Mouse (Mus musculus) frontal cortex, postnatal 14 days (tissue): Measurements from ENCODE around the gene Kat8.
A peak's percentile ranks its signal among the peaks of the same experiment; 100 is the strongest.

ENCODE experiments used
- DNase-seq, 2 experiments: peaks; one replicate each; pipeline ENCODE4 v3.0.0; 2022; ENCODE audit warnings: low spot score in 2 of 2

Kat8 gene

DNA sequence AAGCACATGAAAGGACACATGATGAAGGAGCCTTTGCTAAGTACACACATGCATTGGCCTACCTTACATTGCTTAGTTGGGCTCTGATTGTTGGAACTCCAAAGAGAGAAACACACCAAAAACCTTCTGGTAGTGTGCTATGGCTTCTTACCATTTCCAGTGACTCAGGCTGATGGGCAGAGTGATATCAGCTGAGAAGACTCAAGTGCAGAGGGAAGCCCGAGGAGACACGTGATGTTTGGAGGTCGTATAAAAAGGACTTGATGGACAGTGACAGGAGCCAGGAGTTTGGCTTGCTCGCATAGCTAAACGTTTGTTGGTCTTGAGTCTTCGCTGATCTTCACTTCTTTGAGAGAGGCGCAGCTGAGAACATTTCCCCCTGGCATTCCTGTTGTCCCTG, 14.8 kb upstream of the Kat8 start:
- no peak for DNase-seq

DNA sequence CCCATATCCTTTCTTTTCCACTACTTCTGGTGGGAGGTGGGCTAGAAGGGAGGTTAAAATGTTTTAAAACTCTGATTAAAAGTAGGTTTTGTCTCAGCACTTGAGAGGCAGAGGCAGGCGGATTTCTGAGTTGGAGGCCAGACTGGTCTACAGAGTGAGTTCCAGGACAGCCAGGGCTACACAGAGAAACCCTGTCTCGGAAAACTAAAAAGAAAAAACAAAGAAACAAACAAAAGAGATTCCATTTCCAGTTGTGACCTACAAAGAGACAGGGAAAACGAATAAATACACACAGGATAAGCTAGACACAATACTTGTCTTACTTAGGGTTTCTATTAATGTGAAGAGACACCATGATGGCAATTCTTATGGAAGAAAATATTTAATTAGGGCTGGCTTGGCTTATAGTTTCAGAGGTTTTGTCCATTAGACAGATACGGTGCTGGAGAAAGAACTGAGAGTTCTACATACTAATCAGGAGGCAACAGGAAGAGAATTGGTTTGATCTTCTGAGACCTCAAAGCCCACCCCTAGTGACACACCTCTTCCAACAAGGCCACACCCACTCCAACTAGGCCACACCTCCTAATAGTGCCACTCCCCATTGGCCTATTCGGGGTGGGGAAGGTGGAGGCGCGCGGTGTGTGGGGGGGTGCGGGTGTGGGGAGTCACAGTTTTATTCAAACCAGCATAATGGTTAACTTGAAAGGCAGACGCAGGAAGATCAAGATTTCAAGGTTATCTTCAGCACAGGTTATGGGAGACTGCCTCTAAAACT, 13.9 kb upstream of the Kat8 start:
- no peak for DNase-seq

DNA sequence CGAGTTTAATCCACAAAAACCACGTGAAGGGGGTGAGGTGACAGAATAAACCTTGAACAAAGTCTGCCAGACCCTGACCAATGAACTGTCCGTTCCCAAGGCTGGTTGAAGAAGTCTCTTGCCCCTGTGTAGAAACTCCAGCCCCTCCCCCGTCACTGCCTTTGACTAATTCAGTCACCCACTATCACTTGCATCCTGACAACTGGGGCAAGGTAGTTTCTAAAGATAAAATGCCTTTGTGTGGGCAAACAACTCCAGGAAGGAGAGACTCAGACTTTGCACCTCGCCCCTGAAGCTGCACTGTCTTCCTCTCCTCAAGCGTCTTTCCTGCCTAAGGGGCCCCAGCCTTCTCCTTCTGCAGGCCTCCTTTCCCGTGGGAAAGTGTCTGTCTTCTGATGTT, 12.3 kb upstream of the Kat8 start:
- DNase-seq: no peak

DNA sequence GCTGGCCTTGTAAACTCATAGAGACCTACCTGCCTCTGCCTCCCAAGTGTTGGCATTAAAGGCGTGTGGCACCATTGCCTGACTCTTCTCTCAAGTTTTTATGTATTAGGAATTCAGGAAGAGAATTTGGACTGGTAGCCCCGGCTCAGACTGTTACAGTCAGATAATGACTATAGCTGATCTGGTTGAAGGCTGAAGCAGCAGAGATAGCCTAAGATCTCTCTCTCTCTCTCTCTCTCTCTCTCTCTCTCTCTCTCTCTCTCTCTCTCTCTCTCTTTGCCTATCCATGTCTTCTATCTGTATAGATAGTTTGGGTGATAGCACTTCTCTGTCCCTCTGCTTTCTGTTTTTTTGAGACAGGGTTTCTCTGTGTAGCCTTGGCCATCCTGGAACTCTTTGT, 10.5 kb upstream of the Kat8 start:
- DNase-seq: no peak

GRCm38 (mm10) chr7:127903971-127904796, 8.1 kb upstream of the Kat8 start, which contains the start of gene Bckdk:
Gene Bckdk, plus strand, starts transcription at chr7:127904082.
- peak; percentile 74 to 80 for DNase-seq

GRCm38 (mm10) chr7:127907939-127908338, 4.4 kb upstream of the Kat8 start:
- no peak for DNase-seq

GRCm38 (mm10) chr7:127908656-127909055, 3.7 kb upstream of the Kat8 start:
- no peak for DNase-seq

- DNase-seq: no peak
Observed at GRCm38 (mm10) chr7:127912938-127913337, 622 bp downstream of the Kat8 start.

- DNase-seq: no peak
Observed at GRCm38 (mm10) chr7:127915293-127915692, 3.0 kb downstream of the Kat8 start.

- DNase-seq: no peak
Observed at GRCm38 (mm10) chr7:127918203-127918602, 5.9 kb downstream of the Kat8 start.

DNA sequence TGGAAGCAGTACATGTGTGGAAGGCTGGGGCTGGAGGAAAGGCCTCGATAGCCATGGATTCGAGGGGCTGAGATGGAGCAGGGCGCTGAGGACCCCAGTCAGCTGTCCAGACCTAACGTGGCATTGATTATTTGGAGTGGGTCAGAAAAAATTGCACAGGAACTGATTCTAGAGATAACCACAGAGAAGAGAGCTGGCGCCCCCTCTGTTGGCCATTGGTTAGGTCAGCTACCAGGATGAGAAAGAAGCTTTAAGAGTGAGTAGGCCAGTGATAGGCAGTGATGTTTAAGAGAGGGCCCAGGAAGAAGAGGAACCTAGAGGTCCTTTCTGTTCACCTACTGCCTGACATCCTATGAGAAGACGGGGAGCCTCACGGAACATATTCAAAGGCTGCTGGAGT, 7.0 kb downstream of the Kat8 start:
- no peak for DNase-seq

DNA sequence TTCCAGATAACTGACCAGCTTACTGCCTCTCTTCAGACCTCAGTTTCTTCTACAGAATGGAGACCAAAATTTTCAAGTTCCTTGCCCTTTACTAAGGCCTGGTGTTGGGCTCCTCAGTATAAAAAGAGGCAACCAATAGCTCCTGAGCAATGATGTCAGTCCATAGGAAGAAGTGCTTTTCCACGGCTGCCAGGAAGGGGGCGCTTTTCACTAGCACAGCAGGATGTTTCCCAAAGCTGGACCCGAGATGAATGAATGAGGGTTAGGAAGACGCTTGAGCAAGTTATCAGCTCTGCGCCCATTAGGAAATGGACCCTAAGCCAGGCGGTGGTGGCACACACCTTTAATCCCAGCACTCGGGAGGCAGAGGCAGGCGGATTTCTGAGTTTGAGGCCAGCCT, 9.2 kb downstream of the Kat8 start:
- DNase-seq: no peak

- no peak for DNase-seq
Observed at GRCm38 (mm10) chr7:127922451-127923275, 10.3 kb downstream of the Kat8 start.

DNA sequence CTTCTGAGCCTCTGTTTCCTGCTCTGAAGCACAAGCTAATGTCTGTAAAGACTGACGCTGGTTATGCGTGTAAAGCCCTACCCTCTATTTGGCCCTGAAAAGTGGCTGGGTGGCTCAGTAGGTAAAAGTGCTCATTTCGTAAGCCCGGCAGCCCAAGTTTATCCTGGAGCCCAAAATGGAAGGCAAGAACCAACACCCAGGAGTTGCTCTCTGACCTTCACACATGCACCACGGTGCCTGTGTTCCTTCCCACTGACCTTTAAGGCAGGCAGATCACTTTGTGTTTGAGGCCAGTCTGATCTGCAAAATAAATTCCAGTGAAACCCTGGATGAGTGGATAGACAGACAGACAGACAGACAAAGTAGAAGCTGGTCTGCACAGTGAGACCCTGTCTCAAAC, 11.4 kb downstream of the Kat8 start:
- DNase-seq: no peak

- no peak for DNase-seq
Observed at GRCm38 (mm10) chr7:127925252-127925651, 12.9 kb downstream of the Kat8 start.

- DNase-seq: no peak
Observed at GRCm38 (mm10) chr7:127926066-127926465, 13.8 kb downstream of the Kat8 start.

DNA sequence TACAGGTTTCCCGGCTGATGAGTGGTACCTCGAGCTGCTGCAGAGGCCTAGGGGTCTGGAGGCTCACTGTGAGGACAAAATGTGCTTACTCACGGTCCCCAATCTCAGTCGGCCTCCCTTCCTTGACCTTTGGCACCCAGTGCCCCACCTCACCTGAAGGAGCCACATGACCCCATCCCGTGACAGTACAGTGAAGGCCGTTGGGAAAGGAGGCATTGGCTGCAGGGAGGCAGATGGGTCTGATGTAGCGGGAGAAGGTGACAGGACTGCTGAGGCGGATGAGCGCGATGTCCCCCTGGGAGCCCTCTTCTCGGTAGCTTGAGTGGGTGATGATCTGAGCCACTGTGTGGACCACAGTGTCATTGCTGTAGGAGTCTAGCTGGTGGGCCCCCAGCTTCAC, 14.5 kb downstream of the Kat8 start:
- no peak for DNase-seq

DNA sequence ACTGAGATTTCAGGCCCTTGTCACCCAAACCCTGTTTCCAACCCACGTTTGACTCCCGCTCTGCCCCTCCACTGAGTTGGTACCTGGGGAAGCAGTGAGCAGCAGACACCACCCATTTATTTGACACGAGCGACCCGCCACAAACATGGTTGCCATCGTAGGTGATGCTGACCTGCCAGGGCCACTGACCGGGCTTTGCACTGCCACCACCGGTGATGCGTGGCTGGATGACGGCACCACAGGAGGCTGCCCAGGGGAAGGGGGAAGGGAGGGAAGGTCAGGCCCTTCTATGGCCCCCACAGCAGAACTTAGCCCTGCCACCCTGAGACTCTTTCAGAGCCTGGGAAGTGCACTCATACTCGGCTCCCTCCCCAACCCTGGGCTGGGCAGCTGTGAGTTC, 15.4 kb downstream of the Kat8 start:
- no peak for DNase-seq

DNA sequence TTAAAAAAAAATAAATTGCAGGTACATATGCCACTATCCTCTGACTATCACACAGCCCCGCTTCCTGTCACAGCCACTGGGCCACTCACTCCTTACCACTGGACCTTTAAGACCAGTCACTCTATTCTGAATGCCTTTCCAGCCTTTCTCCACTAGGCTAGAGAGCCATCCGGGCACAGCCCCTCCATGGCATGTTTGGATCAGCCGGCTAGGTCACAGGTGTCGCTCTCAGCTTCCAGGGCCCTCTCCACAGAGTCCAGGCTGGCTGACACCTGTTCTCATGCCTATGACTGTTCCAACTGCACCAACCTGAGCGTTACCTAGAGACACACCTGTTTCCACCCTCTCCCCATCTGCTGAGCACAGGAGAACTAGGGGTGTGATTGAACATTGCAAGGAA, 16.3 kb downstream of the Kat8 start:
- no peak for DNase-seq

GRCm38 (mm10) chr7:127929923-127930322, 17.6 kb downstream of the Kat8 start, which contains the start of gene Prss8:
Gene Prss8, minus strand, starts transcription at chr7:127930104.
- no peak for DNase-seq

DNA sequence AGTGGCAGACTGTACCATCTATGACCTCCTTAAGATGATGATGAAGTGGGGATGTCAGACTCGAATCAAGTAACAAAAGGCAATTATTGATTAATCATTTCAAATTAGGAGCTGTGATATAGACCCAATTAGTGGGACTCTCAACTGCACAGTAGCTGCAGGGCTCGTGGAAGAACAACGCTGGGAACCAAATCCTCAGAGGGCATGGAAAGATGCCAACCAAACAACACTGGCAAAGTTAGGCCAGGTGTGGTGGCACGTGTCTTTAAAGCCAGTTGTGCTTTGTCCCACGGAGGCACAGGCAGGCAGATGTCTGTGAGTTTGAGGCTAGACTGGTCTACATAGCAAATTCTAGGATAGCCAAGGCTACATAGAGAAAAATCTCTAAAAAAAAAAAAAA, 18.3 kb downstream of the Kat8 start:
- no peak for DNase-seq
